30 mouse cellular contexts compared by ENCODE assay signal in the genomic region with DNA sequence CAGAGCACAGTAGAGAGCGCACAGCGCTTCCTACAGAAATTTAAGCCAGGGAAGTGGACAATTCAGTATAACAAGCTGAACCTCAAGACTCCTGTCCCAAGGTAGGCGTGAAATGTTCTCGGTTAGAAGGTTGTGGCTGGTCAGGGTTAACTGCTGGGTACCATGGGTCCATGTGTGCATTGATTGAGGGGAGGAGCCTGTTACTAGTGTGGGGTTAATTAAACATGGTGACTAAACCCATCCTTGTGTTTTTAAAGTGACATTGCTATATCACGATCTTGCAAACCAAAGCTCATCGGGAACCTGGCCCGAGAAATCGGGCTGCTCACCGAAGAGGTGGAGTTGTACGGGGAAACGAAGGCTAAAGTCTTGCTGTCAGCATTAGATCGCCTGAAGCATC. TPM values are rescaled to one million over a fixed set of nuclear protein-coding genes. Genes with fewer than 3 reads are reported as not detected.
DNase-seq lines count a peak whose midpoint lies in the region; ATAC-seq and TF ChIP-seq lines count a peak whose summit lies in the region.
"Had no signal": no experiment of that assay in that cellular context is flagged by ENCODE, and none has a peak within 500 bp of the region (broad histone marks: within the 10 kb centered on the region; RNA-seq: fewer than 3 reads in every experiment).

No protein-coding gene starts in this region.

- no peaks in the 10 kb centered on the region for H3K27me3 ChIP-seq in hindbrain, embryonic 13.5 days
- H3K27me3 ChIP-seq in hindbrain, embryonic 14.5 days (ENCODE audit: control insufficient read depth, insufficient read depth, low read length): no peaks in the 10 kb centered on the region
- no peaks in the 10 kb centered on the region for H3K27me3 ChIP-seq in midbrain, embryonic 11.5 days (ENCODE audit: control insufficient read depth, insufficient read depth, low read length)
- no peaks in the 10 kb centered on the region for H3K27me3 ChIP-seq in midbrain, embryonic 14.5 days (ENCODE audit: control insufficient read depth, insufficient read depth, low read length)
- H3K27me3 ChIP-seq in liver, embryonic 14.5 days (ENCODE audit: control insufficient read depth, insufficient read depth, low read length): no peaks in the 10 kb centered on the region
- H3K27me3 ChIP-seq: embryonic facial prominence, embryonic 13.5 days; limb, embryonic 12.5 days; megakaryocyte, embryonic 14.5 days; neural tube, embryonic 13.5 days had no signal

- peaks cover 19% of the 10 kb centered on the region for H3K4me1 ChIP-seq in hindbrain, embryonic 13.5 days (replicated peaks)
- peaks cover 8% of the 10 kb centered on the region; the same call in 1 of the 2 replicates for H3K4me1 ChIP-seq in hindbrain, embryonic 14.5 days (replicated peaks; ENCODE audit: control insufficient read depth, insufficient read depth, low read length)
- H3K4me1 ChIP-seq in midbrain, embryonic 11.5 days (ENCODE audit: control insufficient read depth, insufficient read depth, low read length): 0 out of 2 replicates have a peak, but pooled peaks cover 2% of the 10 kb centered on the region
- H3K4me1 ChIP-seq in midbrain, embryonic 14.5 days (ENCODE audit: control insufficient read depth, insufficient read depth, low read length): peaks cover 11% of the 10 kb centered on the region
- H3K4me1 ChIP-seq in liver, embryonic 14.5 days (replicated peaks; ENCODE audit: control insufficient read depth in 2 of 2, insufficient read depth in 2 of 2, low read length in 1 of 2): no peaks in the 10 kb centered on the region
- H3K4me1 ChIP-seq: embryonic facial prominence, embryonic 13.5 days; limb, embryonic 12.5 days had no signal

- no peak for DNase-seq in hindbrain, embryonic 14.5 days (ENCODE audit: low spot score)
- peak; percentile 69 for DNase-seq in midbrain, embryonic 11.5 days (ENCODE audit: low spot score, missing footprints)
- DNase-seq in midbrain, embryonic 14.5 days: no peak
- no peak for DNase-seq in liver, embryonic 14.5 days (ENCODE audit: low read depth in 3 of 3, low spot score in 3 of 3)
- no peak for DNase-seq in kidney, adult 8-10 months
- DNase-seq: adrenal gland, postnatal 36 days; B cell, adult 2 months; cerebellum, adult 18-20 months; cerebellum, postnatal 10 days; gastrocnemius, postnatal 14 days; heart, postnatal 14 days; kidney, postnatal 14 days; lung, adult 18-20 months; lung, postnatal 4 days; retina, postnatal 1 day; right cerebral cortex, postnatal 14 days; thymus, postnatal 4 days had no signal

- TF ChIP-seq CTCF in liver, embryonic 14.5 days (IDR thresholded peaks at IDR 0.05; ENCODE audit: low read depth): no peak

- no peaks in the 10 kb centered on the region for H3K9me3 ChIP-seq in hindbrain, embryonic 13.5 days
- no peaks in the 10 kb centered on the region for H3K9me3 ChIP-seq in hindbrain, embryonic 14.5 days (ENCODE audit: control insufficient read depth, low read length)
- no peaks in the 10 kb centered on the region for H3K9me3 ChIP-seq in midbrain, embryonic 11.5 days (ENCODE audit: control insufficient read depth, low read length)
- no peaks in the 10 kb centered on the region for H3K9me3 ChIP-seq in midbrain, embryonic 14.5 days (ENCODE audit: control insufficient read depth, low read length)
- H3K9me3 ChIP-seq in liver, embryonic 14.5 days (ENCODE audit: control insufficient read depth, low read length): no peaks in the 10 kb centered on the region
- H3K9me3 ChIP-seq: embryonic facial prominence, embryonic 13.5 days; limb, embryonic 12.5 days; megakaryocyte, embryonic 14.5 days; neural tube, embryonic 13.5 days had no signal

- 0 out of 2 replicates have a peak overlapping the region, but pooled peaks have one; percentile 52 for H3K27ac ChIP-seq in hindbrain, embryonic 13.5 days
- H3K27ac ChIP-seq in hindbrain, embryonic 14.5 days: no peak overlapping the region
- no peak overlapping the region for H3K27ac ChIP-seq in midbrain, embryonic 11.5 days (ENCODE audit: low read depth, low read length)
- no peak overlapping the region for H3K27ac ChIP-seq in midbrain, embryonic 14.5 days (replicated peaks; ENCODE audit: low read depth, low read length)
- H3K27ac ChIP-seq in liver, embryonic 14.5 days: no peak overlapping the region
- H3K27ac ChIP-seq: embryonic facial prominence, embryonic 13.5 days; limb, embryonic 12.5 days had no signal

- H3K4me3 ChIP-seq in hindbrain, embryonic 13.5 days: no peak overlapping the region
- H3K4me3 ChIP-seq in hindbrain, embryonic 14.5 days (replicated peaks; ENCODE audit: low read length): no peak overlapping the region
- H3K4me3 ChIP-seq in midbrain, embryonic 11.5 days (ENCODE audit: low read depth, low read length): no peak overlapping the region
- H3K4me3 ChIP-seq in midbrain, embryonic 14.5 days (replicated peaks; ENCODE audit: low read depth, low read length): no peak overlapping the region
- no peak overlapping the region for H3K4me3 ChIP-seq in liver, embryonic 14.5 days (ENCODE audit: insufficient read depth in 1 of 2, low read depth in 2 of 2, low read length in 2 of 2)
- H3K4me3 ChIP-seq: embryonic facial prominence, embryonic 13.5 days; left cerebral cortex, adult 2 months; limb, embryonic 12.5 days; megakaryocyte, embryonic 14.5 days; neural tube, embryonic 13.5 days had no signal

- 91% methylated on average over 12 of the region's 12 CpGs for WGBS in hindbrain, embryonic 13.5 days
- WGBS in hindbrain, embryonic 14.5 days: 90% methylated on average over 12 of the region's 12 CpGs
- 96% methylated on average over 12 of the region's 12 CpGs for WGBS in midbrain, embryonic 11.5 days
- WGBS in midbrain, embryonic 14.5 days: 94% methylated on average over 12 of the region's 12 CpGs
- WGBS in liver, embryonic 14.5 days (ENCODE audit: insufficient replicate concordance): 87% methylated on average over 12 of the region's 12 CpGs

- peaks cover 28% of the 10 kb centered on the region for H3K36me3 ChIP-seq in hindbrain, embryonic 13.5 days
- H3K36me3 ChIP-seq in hindbrain, embryonic 14.5 days (replicated peaks; ENCODE audit: control insufficient read depth, insufficient read depth): peaks cover 42% of the 10 kb centered on the region
- H3K36me3 ChIP-seq in midbrain, embryonic 11.5 days (ENCODE audit: control insufficient read depth, insufficient read depth, low read length): peaks cover 8% of the 10 kb centered on the region
- H3K36me3 ChIP-seq in midbrain, embryonic 14.5 days (ENCODE audit: control insufficient read depth, insufficient read depth, low read length): peaks cover 25% of the 10 kb centered on the region; the same call in 1 of the 2 replicates
- H3K36me3 ChIP-seq in liver, embryonic 14.5 days (replicated peaks; ENCODE audit: control insufficient read depth, insufficient read depth, low read depth): peaks cover 42% of the 10 kb centered on the region

- H3K9ac ChIP-seq in hindbrain, embryonic 13.5 days: no peak overlapping the region
- no peak overlapping the region for H3K9ac ChIP-seq in hindbrain, embryonic 14.5 days
- no peak overlapping the region for H3K9ac ChIP-seq in midbrain, embryonic 11.5 days (ENCODE audit: low read length)
- no peak overlapping the region for H3K9ac ChIP-seq in midbrain, embryonic 14.5 days (replicated peaks; ENCODE audit: low read length)
- H3K9ac ChIP-seq in liver, embryonic 14.5 days (replicated peaks): no peak overlapping the region
- H3K9ac ChIP-seq: embryonic facial prominence, embryonic 13.5 days; limb, embryonic 12.5 days; neural tube, embryonic 13.5 days had no signal

- ATAC-seq in hindbrain, embryonic 13.5 days (ENCODE audit: low FRiP score): no peak
- ATAC-seq in hindbrain, embryonic 14.5 days (ENCODE audit: low FRiP score): no peak
- no peak for ATAC-seq in midbrain, embryonic 11.5 days (ENCODE audit: low FRiP score)
- no peak for ATAC-seq in midbrain, embryonic 14.5 days (ENCODE audit: low FRiP score, low TSS enrichment)
- 0 out of 2 replicates have a peak, but pooled peaks have one; percentile 45 for ATAC-seq in liver, embryonic 14.5 days (ENCODE audit: insufficient read depth)
- ATAC-seq: intestine, postnatal 0 days; lung, postnatal 0 days had no signal

- no peak for TF ChIP-seq EP300 in liver, embryonic 14.5 days (IDR thresholded peaks at IDR 0.05; ENCODE audit: low read depth)

- no peak overlapping the region for H3K4me2 ChIP-seq in hindbrain, embryonic 13.5 days
- H3K4me2 ChIP-seq in hindbrain, embryonic 14.5 days (replicated peaks): no peak overlapping the region
- no peak overlapping the region for H3K4me2 ChIP-seq in midbrain, embryonic 11.5 days
- no peak overlapping the region for H3K4me2 ChIP-seq in midbrain, embryonic 14.5 days (ENCODE audit: low read length)
- H3K4me2 ChIP-seq in liver, embryonic 14.5 days (ENCODE audit: low read depth): no peak overlapping the region
- H3K4me2 ChIP-seq: embryonic facial prominence, embryonic 13.5 days; limb, embryonic 12.5 days; neural tube, embryonic 13.5 days had no signal

RNA-seq across cellular contexts. Expression of gene Mthfd1, which starts 34.3 kb away (rescaled TPM):
- 26.3 and 27.1 TPM in 2 replicates for polyA plus RNA-seq in hindbrain, embryonic 13.5 days (2015; fragmentation: Nextera tagmentation; extraction: Ambion mirVana)
- 30.5 and 37.2 TPM in 2 replicates for polyA plus RNA-seq in hindbrain, embryonic 14.5 days (2014; fragmentation: Nextera tagmentation; extraction: Ambion mirVana)
- polyA plus RNA-seq in midbrain, embryonic 11.5 days (2014; fragmentation: Nextera tagmentation; extraction: Ambion mirVana): 62.9 and 63.9 TPM in 2 replicates
- polyA plus RNA-seq in midbrain, embryonic 14.5 days (2014; fragmentation: Nextera tagmentation; extraction: Ambion mirVana): 25.3 and 35.1 TPM in 2 replicates
- polyA plus RNA-seq in liver, embryonic 14.5 days (2012; rRNA removed): 37.5 and 58.5 TPM in 2 replicates
- polyA plus RNA-seq in liver, embryonic 14.5 days (2014; fragmentation: Nextera tagmentation; extraction: Ambion mirVana): 83.5 and 92.8 TPM in 2 replicates

RNA-seq across cellular contexts. Expression of gene Akap5, which starts 35.3 kb away (rescaled TPM):
- polyA plus RNA-seq in hindbrain, embryonic 13.5 days (2015; fragmentation: Nextera tagmentation; extraction: Ambion mirVana): 7.4 and 7.9 TPM in 2 replicates
- 11.8 and 12.1 TPM in 2 replicates for polyA plus RNA-seq in hindbrain, embryonic 14.5 days (2014; fragmentation: Nextera tagmentation; extraction: Ambion mirVana)
- polyA plus RNA-seq in midbrain, embryonic 11.5 days (2014; fragmentation: Nextera tagmentation; extraction: Ambion mirVana): 4.1 TPM in 2 replicates
- polyA plus RNA-seq in midbrain, embryonic 14.5 days (2014; fragmentation: Nextera tagmentation; extraction: Ambion mirVana): 8.7 and 8.8 TPM in 2 replicates
- 0.21 and 0.32 TPM in 2 replicates for polyA plus RNA-seq in liver, embryonic 14.5 days (2012; rRNA removed)
- 0.14 and 0.25 TPM in 2 replicates for polyA plus RNA-seq in liver, embryonic 14.5 days (2014; fragmentation: Nextera tagmentation; extraction: Ambion mirVana)

RNA-seq across cellular contexts. Expression of gene Tex21, which starts 42.9 kb away (rescaled TPM):
- polyA plus RNA-seq in hindbrain, embryonic 13.5 days (2015; fragmentation: Nextera tagmentation; extraction: Ambion mirVana): 0.08 TPM in 1 of 2 replicates, not detected in the other
- polyA plus RNA-seq in hindbrain, embryonic 14.5 days (2014; fragmentation: Nextera tagmentation; extraction: Ambion mirVana): 0.09 TPM in 1 of 2 replicates, not detected in the other
- not detected in 2 replicates for polyA plus RNA-seq in midbrain, embryonic 11.5 days (2014; fragmentation: Nextera tagmentation; extraction: Ambion mirVana)
- not detected in 2 replicates for polyA plus RNA-seq in midbrain, embryonic 14.5 days (2014; fragmentation: Nextera tagmentation; extraction: Ambion mirVana)
- 0.04 TPM in 1 of 2 replicates, not detected in the other for polyA plus RNA-seq in liver, embryonic 14.5 days (2012; rRNA removed)
- polyA plus RNA-seq in liver, embryonic 14.5 days (2014; fragmentation: Nextera tagmentation; extraction: Ambion mirVana): 0.14 TPM in 1 of 2 replicates, not detected in the other
- polyA plus RNA-seq: embryonic facial prominence, embryonic 13.5 days; hindbrain, embryonic 11.5 days; intestine, postnatal 0 days; kidney, embryonic 14.5 days; limb, embryonic 12.5 days; lung, postnatal 0 days; neural tube, embryonic 13.5 days; small intestine, adult 2 months; stomach, embryonic 14.5 days; thymus, postnatal 0 days had no signal
